Mouse (Mus musculus): ENCODE results near the gene Zfyve21. TPM values are rescaled to one million over a fixed set of nuclear protein-coding genes. Genes with fewer than 3 reads are reported as not detected.

Zfyve21 gene
- total and polyA plus RNA-seq, 3 experiments = 65.1 to 74.8 (median 71.9) TPM

GRCm38 (mm10) chr12:111769816-111770577 is 44.0 kb upstream of the Zfyve21 start:
- TF ChIP-seq EP300 (IDR thresholded peaks at IDR 0.05; ENCODE audit: insufficient read depth, low read depth, low read length) (no peak), POLR2A (IDR thresholded peaks at IDR 0.05; ENCODE audit: insufficient read depth, low read depth, low read length) (no peak), CTCF (IDR thresholded peaks at IDR 0.05) (no peak)
- 47% methylated on average over 8 of the region's 9 CpGs for WGBS
- H3K79me2 ChIP-seq (replicated peaks; ENCODE audit: control insufficient read depth, insufficient read depth, low read length) = peaks cover 13% of the 10 kb centered on the region
- H3K4me1 ChIP-seq (ENCODE audit: control insufficient read depth, insufficient read depth, low read length) = peaks cover 20% of the 10 kb centered on the region
- H3K9ac ChIP-seq (ENCODE audit: low read depth, low read length) = peak overlapping the region; percentile 9; the same call in 1 of the 2 replicates
- peak overlapping the region; percentile 29 for H3K27ac ChIP-seq
- no peak overlapping the region for H3K4me3 ChIP-seq
- no peaks in the 10 kb centered on the region for H3K27me3 ChIP-seq (ENCODE audit: control insufficient read depth, insufficient read depth, low read length)
- peaks cover 3% of the 10 kb centered on the region; the same call in 1 of the 2 replicates for H3K36me3 ChIP-seq (ENCODE audit: control insufficient read depth, insufficient read depth, low read length)
- intact Hi-C loops (cut with DNase I) = no loop called here
- no peak for DNase-seq

GRCm38 (mm10) chr12:111770651-111771050 is 43.3 kb upstream of the Zfyve21 start:
- no peak for TF ChIP-seq POLR2A (IDR thresholded peaks at IDR 0.05; ENCODE audit: insufficient read depth, low read depth, low read length)
- no peak for TF ChIP-seq EP300 (IDR thresholded peaks at IDR 0.05; ENCODE audit: insufficient read depth, low read depth, low read length)
- no peak for TF ChIP-seq CTCF (IDR thresholded peaks at IDR 0.05)
- H3K9ac ChIP-seq (ENCODE audit: low read depth, low read length) = no peak overlapping the region
- H3K27ac ChIP-seq = peak overlapping the region; percentile 6; the same call in 1 of the 2 replicates

GRCm38 (mm10) chr12:111774156-111774555 is 39.8 kb upstream of the Zfyve21 start:
- WGBS = 86% methylated on average over 16 of the region's 16 CpGs
- DNase-seq = no peak
- Histone ChIP-seq H3K36me3 (ENCODE audit: control insufficient read depth, insufficient read depth, low read length) (peaks cover 14% of the 10 kb centered on the region), H3K4me1 (ENCODE audit: control insufficient read depth, insufficient read depth, low read length) (peaks cover 17% of the 10 kb centered on the region), H3K9ac (ENCODE audit: low read depth, low read length) (no peak overlapping the region), H3K79me2 (replicated peaks; ENCODE audit: control insufficient read depth, insufficient read depth, low read length) (peaks cover 10% of the 10 kb centered on the region), H3K4me3 (no peak overlapping the region), H3K27ac (no peak overlapping the region), H3K27me3 (ENCODE audit: control insufficient read depth, insufficient read depth, low read length) (no peaks in the 10 kb centered on the region)
- intact Hi-C loops (cut with DNase I) = no loop called here
- TF ChIP-seq POLR2A (IDR thresholded peaks at IDR 0.05; ENCODE audit: insufficient read depth, low read depth, low read length) (no peak), CTCF (IDR thresholded peaks at IDR 0.05) (no peak), EP300 (IDR thresholded peaks at IDR 0.05; ENCODE audit: insufficient read depth, low read depth, low read length) (no peak)

More at GRCm38 (mm10) chr12:111770651-111771050, 43.3 kb upstream of the Zfyve21 start:
- Histone ChIP-seq H3K36me3 (ENCODE audit: control insufficient read depth, insufficient read depth, low read length) (peaks cover 6% of the 10 kb centered on the region; the same call in 1 of the 2 replicates), H3K79me2 (replicated peaks; ENCODE audit: control insufficient read depth, insufficient read depth, low read length) (peaks cover 13% of the 10 kb centered on the region), H3K27me3 (ENCODE audit: control insufficient read depth, insufficient read depth, low read length) (no peaks in the 10 kb centered on the region), H3K4me3 (no peak overlapping the region), H3K4me1 (ENCODE audit: control insufficient read depth, insufficient read depth, low read length) (peaks cover 20% of the 10 kb centered on the region)
- no peak for DNase-seq
- intact Hi-C loops (cut with DNase I) = no loop called here
- 61% methylated on average over 10 of the region's 10 CpGs for WGBS

- no peak overlapping the region for H3K9ac ChIP-seq (ENCODE audit: low read depth, low read length)
- intact Hi-C loops (cut with DNase I) = loop anchor here (5.0 kb wide), 1 partner anchor 33 kb away; no protein-coding TSS in a partner anchor
- 70% methylated on average over 15 of the region's 15 CpGs for WGBS
- peaks cover 14% of the 10 kb centered on the region for H3K36me3 ChIP-seq (ENCODE audit: control insufficient read depth, insufficient read depth, low read length)
- H3K4me3 ChIP-seq = no peak overlapping the region
- H3K27me3 ChIP-seq (ENCODE audit: control insufficient read depth, insufficient read depth, low read length) = no peaks in the 10 kb centered on the region
- TF ChIP-seq POLR2A (IDR thresholded peaks at IDR 0.05; ENCODE audit: insufficient read depth, low read depth, low read length) (no peak), EP300 (IDR thresholded peaks at IDR 0.05; ENCODE audit: insufficient read depth, low read depth, low read length) (no peak), CTCF (IDR thresholded peaks at IDR 0.05) (no peak)
- no peak for DNase-seq
- H3K79me2 ChIP-seq (replicated peaks; ENCODE audit: control insufficient read depth, insufficient read depth, low read length) = peaks cover 9% of the 10 kb centered on the region
- peaks cover 14% of the 10 kb centered on the region for H3K4me1 ChIP-seq (ENCODE audit: control insufficient read depth, insufficient read depth, low read length)
- H3K27ac ChIP-seq = no peak overlapping the region
These were observed 39.1 kb upstream of the Zfyve21 start for GRCm38 (mm10) chr12:111774845-111775244.

- H3K36me3 ChIP-seq (ENCODE audit: control insufficient read depth, insufficient read depth, low read length) = peaks cover 14% of the 10 kb centered on the region
- DNase-seq = no peak
- H3K4me1 ChIP-seq (ENCODE audit: control insufficient read depth, insufficient read depth, low read length) = peaks cover 6% of the 10 kb centered on the region
- H3K9ac ChIP-seq (ENCODE audit: low read depth, low read length) = no peak overlapping the region
- no peaks in the 10 kb centered on the region for H3K27me3 ChIP-seq (ENCODE audit: control insufficient read depth, insufficient read depth, low read length)
- 89% methylated on average over 13 of the region's 13 CpGs for WGBS
- intact Hi-C loops (cut with DNase I) = loop anchor here (5.0 kb wide), 1 partner anchor 36 kb away; no protein-coding TSS in a partner anchor
- peaks cover 7% of the 10 kb centered on the region for H3K79me2 ChIP-seq (replicated peaks; ENCODE audit: control insufficient read depth, insufficient read depth, low read length)
- H3K27ac ChIP-seq = peak overlapping the region; percentile 67
- no peak overlapping the region for H3K4me3 ChIP-seq
- TF ChIP-seq POLR2A (IDR thresholded peaks at IDR 0.05; ENCODE audit: insufficient read depth, low read depth, low read length) (no peak), EP300 (IDR thresholded peaks at IDR 0.05; ENCODE audit: insufficient read depth, low read depth, low read length) (no peak), CTCF (IDR thresholded peaks at IDR 0.05) (no peak)
These were observed 36.1 kb upstream of the Zfyve21 start for GRCm38 (mm10) chr12:111777919-111778318.

GRCm38 (mm10) chr12:111779544-111779943 is 34.4 kb upstream of the Zfyve21 start:
- H3K9ac ChIP-seq (ENCODE audit: low read depth, low read length) = no peak overlapping the region
- TF ChIP-seq CTCF (IDR thresholded peaks at IDR 0.05) (peak; percentile 56), EP300 (IDR thresholded peaks at IDR 0.05; ENCODE audit: insufficient read depth, low read depth, low read length) (no peak)
- 100% methylated on average over 1 of the region's 1 CpGs for WGBS
- H3K4me1 ChIP-seq (ENCODE audit: control insufficient read depth, insufficient read depth, low read length) = peaks cover 6% of the 10 kb centered on the region
- DNase-seq = no peak
- peak overlapping the region; percentile 61 for H3K27ac ChIP-seq
- no peak overlapping the region for H3K4me3 ChIP-seq
- intact Hi-C loops (cut with DNase I) = loop anchor here (5.0 kb wide), 1 partner anchor 37 kb away; no protein-coding TSS in a partner anchor
- peaks cover 2% of the 10 kb centered on the region for H3K79me2 ChIP-seq (replicated peaks; ENCODE audit: control insufficient read depth, insufficient read depth, low read length)
- peaks cover 14% of the 10 kb centered on the region for H3K36me3 ChIP-seq (ENCODE audit: control insufficient read depth, insufficient read depth, low read length)
- H3K27me3 ChIP-seq (ENCODE audit: control insufficient read depth, insufficient read depth, low read length) = no peaks in the 10 kb centered on the region

Measured in heart, adult 2 months (tissue).